Mouse (Mus musculus) cerebral cortex, adult 2 months (tissue): ENCODE results near the gene Sergef.

Experiments used
- WGBS: fragments of 180-500 bp; shearing (Covaris S2); methylation state at CpG from one replicate; pipeline ENCODE4 v1.1.7; 2018; 5-methylcytosine and 5-hydroxymethylcytosine counted together

Sergef gene

GRCm38 (mm10) chr7:46572803-46573594 lies 66.6 kb downstream of the Sergef start:
- 66% methylated on average over 15 of the region's 15 CpGs for WGBS

GRCm38 (mm10) chr7:46569509-46569908 lies 70.1 kb downstream of the Sergef start:
- 76% methylated on average over 9 of the region's 9 CpGs for WGBS

- 92% methylated on average over 8 of the region's 8 CpGs for WGBS
These were observed 73.1 kb downstream of the Sergef start for GRCm38 (mm10) chr7:46566318-46567007.

- 97% methylated on average over 7 of the region's 7 CpGs for WGBS
These were observed 74.2 kb downstream of the Sergef start for GRCm38 (mm10) chr7:46565374-46565773.

- WGBS: 88% methylated on average over 2 of the region's 2 CpGs
These were observed 79.5 kb downstream of the Sergef start for GRCm38 (mm10) chr7:46560061-46560460.

GRCm38 (mm10) chr7:46559643-46560042 lies 80.0 kb downstream of the Sergef start:
- WGBS: 75% methylated on average over 6 of the region's 6 CpGs

- WGBS: 58% methylated on average over 5 of the region's 5 CpGs
These were observed 80.6 kb downstream of the Sergef start for GRCm38 (mm10) chr7:46559006-46559405.

GRCm38 (mm10) chr7:46557996-46558395 lies 81.6 kb downstream of the Sergef start:
- 86% methylated on average over 4 of the region's 4 CpGs for WGBS

- WGBS: 95% methylated on average over 11 of the region's 11 CpGs
These were observed 82.2 kb downstream of the Sergef start for GRCm38 (mm10) chr7:46557387-46557786.

- WGBS: 64% methylated on average over 13 of the region's 13 CpGs
These were observed 83.1 kb downstream of the Sergef start for GRCm38 (mm10) chr7:46556358-46557118.

GRCm38 (mm10) chr7:46555731-46556130 lies 83.9 kb downstream of the Sergef start:
- 89% methylated on average over 7 of the region's 7 CpGs for WGBS

- 93% methylated on average over 9 of the region's 9 CpGs for WGBS
These were observed 84.8 kb downstream of the Sergef start for GRCm38 (mm10) chr7:46554855-46555254.

- 68% methylated on average over 7 of the region's 7 CpGs for WGBS
These were observed 85.6 kb downstream of the Sergef start for GRCm38 (mm10) chr7:46554003-46554402.

GRCm38 (mm10) chr7:46551935-46552752 lies 87.5 kb downstream of the Sergef start:
- 71% methylated on average over 20 of the region's 20 CpGs for whole genome bisulfite sequencing

GRCm38 (mm10) chr7:46551173-46551572 lies 88.4 kb downstream of the Sergef start:
- WGBS: 50% methylated on average over 7 of the region's 7 CpGs

- WGBS: 93% methylated on average over 3 of the region's 3 CpGs
These were observed 91.5 kb downstream of the Sergef start for GRCm38 (mm10) chr7:46548124-46548523.

GRCm38 (mm10) chr7:46547642-46548041 lies 92.0 kb downstream of the Sergef start:
- WGBS: 87% methylated on average over 3 of the region's 3 CpGs

GRCm38 (mm10) chr7:46546539-46546938 lies 93.1 kb downstream of the Sergef start:
- WGBS: 54% methylated on average over 4 of the region's 4 CpGs

- 33% methylated on average over 12 of the region's 12 CpGs for WGBS
These were observed 95.4 kb downstream of the Sergef start for GRCm38 (mm10) chr7:46544195-46544641.

- 95% methylated on average over 3 of the region's 3 CpGs for WGBS
These were observed 97.5 kb downstream of the Sergef start for GRCm38 (mm10) chr7:46542117-46542516.

GRCm38 (mm10) chr7:46540616-46541015 lies 99.0 kb downstream of the Sergef start:
- whole genome bisulfite sequencing: 67% methylated on average over 1 of the region's 1 CpGs
